Mouse (Mus musculus): ENCODE measurements around the gene Rgma. TPM values are rescaled to one million over a fixed set of nuclear protein-coding genes. Genes with fewer than 3 reads are reported as not detected.

The Rgma gene
- total RNA-seq (2021): 10 to 100 TPM; 39.1 to 48.9 TPM
- long read RNA-seq, experiment 1, partial matches to known transcripts: 0 of 5 reads
- long read RNA-seq, experiment 1, other reads (novel, unspliced or antisense): 4 of 5 reads
- long read RNA-seq, experiment 2, transcript Rgma-204 (3 exons, 3,371 nt): major isoform, 7 of 17 reads
- long read RNA-seq, experiment 2, partial matches to known transcripts: 0 of 17 reads
- long read RNA-seq, experiment 2, other reads (novel, unspliced or antisense): 9 of 17 reads

DNA sequence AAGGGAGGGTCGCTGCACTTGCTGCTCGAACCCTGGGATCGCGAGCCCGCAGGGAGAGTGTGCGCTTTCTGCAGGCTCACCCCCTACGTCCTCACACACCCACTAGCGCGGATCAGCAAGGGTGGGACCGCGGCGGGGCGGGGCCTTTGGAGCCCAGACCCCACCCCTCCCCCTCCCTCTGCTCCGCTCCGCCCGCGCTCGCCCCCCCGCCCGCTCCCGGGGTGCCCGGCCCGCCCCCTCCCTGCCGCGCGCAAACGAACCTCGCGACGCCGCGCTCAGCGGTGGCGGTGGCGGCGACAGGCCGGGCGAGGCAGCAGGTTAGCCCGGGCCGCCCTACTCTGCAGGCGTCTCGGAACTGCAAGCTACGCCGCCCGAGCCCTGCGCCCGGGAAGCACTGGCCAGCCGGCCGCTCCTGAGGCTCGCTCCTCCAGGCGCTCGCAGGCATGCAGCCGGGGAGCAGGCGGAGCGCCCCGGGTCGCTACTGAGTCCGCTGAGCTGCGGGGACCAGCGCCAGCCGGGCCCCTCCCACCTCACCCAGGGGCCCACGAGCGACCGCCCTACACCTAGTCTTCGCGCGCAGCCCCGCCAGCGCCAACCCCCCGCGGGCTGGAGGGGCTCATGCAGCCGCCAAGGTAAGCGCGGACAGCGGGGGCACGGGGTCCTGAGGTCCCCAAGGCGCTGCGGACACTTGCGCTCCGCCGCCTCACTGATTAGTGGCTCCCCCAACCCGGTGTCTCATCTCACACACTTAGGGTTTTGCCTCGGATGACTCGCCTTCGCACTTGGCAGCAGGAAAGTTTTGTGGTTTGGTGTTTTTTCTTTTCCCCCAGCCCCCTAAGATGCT, at the start of gene Rgma:
Gene Rgma (plus strand): TSS at position 253 of the 844 bp plus-strand sequence.
- DNase-seq: peak; percentile 63 to 71
- intact Hi-C loops (cut with DNase I): loop anchor here (2.0 to 10.0 kb wide), 5 partner anchors 47 to 448 kb away; no protein-coding TSS in a partner anchor

GRCm38 (mm10) chr7:73326236-73326635, 49.1 kb upstream of the Rgma start:
- peak; percentile 33 to 37 for DNase-seq
- intact Hi-C loops (cut with DNase I): loop anchor here (5.0 kb wide), 1 partner anchor 46 kb away; no protein-coding TSS in a partner anchor

GRCm38 (mm10) chr7:73326680-73327079, 48.6 kb upstream of the Rgma start:
- intact Hi-C loops (cut with DNase I): loop anchor here (5.0 kb wide), 1 partner anchor 46 kb away; no protein-coding TSS in a partner anchor
- no peak for DNase-seq

GRCm38 (mm10) chr7:73327193-73327592, 48.1 kb upstream of the Rgma start:
- peak; percentile 35 to 63 for DNase-seq
- intact Hi-C loops (cut with DNase I): loop anchor here (5.0 kb wide), 1 partner anchor 45 kb away; no protein-coding TSS in a partner anchor

- DNase-seq: peak; percentile 43 to 45
- intact Hi-C loops (cut with DNase I): loop anchor here (5.0 kb wide), 1 partner anchor 45 kb away; no protein-coding TSS in a partner anchor
Measured at GRCm38 (mm10) chr7:73327652-73328051, 47.7 kb upstream of the Rgma start.

GRCm38 (mm10) chr7:73328653-73329207, 46.6 kb upstream of the Rgma start:
- DNase-seq: no peak
- intact Hi-C loops (cut with DNase I): loop anchor here (5.0 kb wide), 1 partner anchor 44 kb away; no protein-coding TSS in a partner anchor

DNA sequence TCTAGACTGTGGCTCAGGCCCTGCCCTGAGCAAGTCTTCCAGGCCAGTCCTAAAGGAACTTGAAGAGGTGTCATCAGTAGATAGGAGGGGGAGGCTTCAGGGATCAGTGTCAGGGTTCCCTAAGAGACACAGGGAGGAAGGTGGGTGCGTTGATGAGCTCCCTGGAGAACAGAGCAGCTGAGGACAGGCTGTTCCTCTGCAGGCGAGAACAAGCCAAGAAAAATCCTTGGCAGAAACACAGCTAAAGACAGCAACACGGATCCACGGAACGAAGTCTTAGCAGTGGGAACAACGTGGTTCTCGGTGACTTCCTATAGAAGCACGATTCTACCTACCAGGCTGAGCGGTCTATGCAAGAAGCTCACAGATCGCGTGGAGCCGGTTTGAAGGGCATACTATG, 44.6 kb upstream of the Rgma start:
- peak in 1 of 2 experiments; percentile 35 for DNase-seq
- intact Hi-C loops (cut with DNase I): no loop called here

GRCm38 (mm10) chr7:73331645-73332044, 43.7 kb upstream of the Rgma start:
- no peak for DNase-seq
- intact Hi-C loops (cut with DNase I): no loop called here

GRCm38 (mm10) chr7:73333398-73333988, 41.8 kb upstream of the Rgma start:
- DNase-seq: no peak
- intact Hi-C loops (cut with DNase I): no loop called here

- DNase-seq: peak; percentile 47 to 61
- intact Hi-C loops (cut with DNase I): no loop called here
Measured at GRCm38 (mm10) chr7:73334883-73335282, 40.4 kb upstream of the Rgma start.

DNA sequence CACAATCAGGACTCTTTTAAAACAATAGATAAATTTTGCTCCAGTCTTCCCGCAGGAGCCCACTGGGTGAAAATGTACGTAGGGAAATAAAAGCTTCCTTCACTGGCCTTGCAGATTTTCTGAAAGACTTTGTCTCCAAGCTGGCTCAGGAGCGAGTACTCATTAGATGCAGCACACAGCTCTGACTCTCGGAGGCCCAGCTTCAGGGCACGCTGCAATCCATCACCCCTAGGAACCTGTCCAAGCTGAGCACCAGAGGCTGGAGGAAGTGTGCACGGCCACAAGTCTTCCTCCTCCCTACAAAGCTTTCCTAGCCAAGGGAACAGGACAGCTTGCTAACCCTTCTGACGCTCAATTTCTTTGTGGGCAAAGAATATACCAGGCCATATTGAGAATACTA, 38.9 kb upstream of the Rgma start:
- no peak for DNase-seq
- intact Hi-C loops (cut with DNase I): no loop called here

DNA sequence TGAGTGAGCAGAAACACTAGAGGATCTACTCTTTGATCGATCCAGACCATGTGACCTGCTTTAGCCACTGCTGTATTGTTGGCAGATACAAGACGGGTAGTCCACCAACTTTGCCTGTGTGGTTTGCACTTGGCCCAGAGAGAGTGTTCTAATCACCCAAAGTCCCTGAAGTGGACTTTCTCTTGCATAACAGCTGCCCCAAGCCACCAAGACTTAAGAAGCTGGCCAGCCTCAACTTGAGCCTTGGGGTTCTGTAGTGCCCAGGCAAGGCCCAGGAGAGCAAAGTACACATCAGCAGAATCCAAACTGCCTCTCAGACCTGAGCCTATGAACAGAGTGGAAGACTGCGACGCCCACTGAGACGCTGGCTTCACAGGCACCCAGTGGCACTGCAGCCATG, 37.0 kb upstream of the Rgma start:
- intact Hi-C loops (cut with DNase I): no loop called here
- DNase-seq: no peak

GRCm38 (mm10) chr7:73343852-73344251, 31.5 kb upstream of the Rgma start:
- no peak for DNase-seq
- intact Hi-C loops (cut with DNase I): no loop called here

DNA sequence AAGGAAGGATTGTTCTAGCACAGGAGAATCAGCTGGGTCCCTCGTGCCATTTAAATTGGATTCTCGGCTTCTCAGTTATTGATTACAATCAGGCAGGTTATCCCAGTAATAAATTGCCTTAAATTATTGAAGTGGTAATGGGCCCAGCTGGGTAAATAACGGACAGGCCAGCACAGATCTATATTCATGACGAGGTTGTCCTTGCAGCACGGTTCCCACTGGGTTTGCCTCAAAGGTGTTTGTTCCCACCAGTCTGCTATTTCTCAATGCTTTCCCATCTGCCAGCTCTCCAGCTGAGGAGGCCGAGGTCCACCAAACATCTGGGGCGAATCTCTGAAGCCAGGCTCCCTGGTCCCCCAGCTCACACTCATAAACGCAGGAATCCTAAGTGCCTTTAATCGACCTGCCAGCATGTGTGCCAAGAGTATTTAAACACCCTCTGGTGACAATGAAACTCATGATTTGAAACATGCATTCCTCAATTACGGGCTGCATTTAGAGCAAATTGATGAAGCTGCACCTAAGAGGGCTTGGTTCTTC, 26.7 kb upstream of the Rgma start:
- intact Hi-C loops (cut with DNase I): no loop called here
- no peak for DNase-seq

- intact Hi-C loops (cut with DNase I): no loop called here
- DNase-seq: no peak
Measured at GRCm38 (mm10) chr7:73349158-73349557, 26.2 kb upstream of the Rgma start.

GRCm38 (mm10) chr7:73355229-73355628, 20.1 kb upstream of the Rgma start:
- no peak for DNase-seq
- intact Hi-C loops (cut with DNase I): no loop called here

DNA sequence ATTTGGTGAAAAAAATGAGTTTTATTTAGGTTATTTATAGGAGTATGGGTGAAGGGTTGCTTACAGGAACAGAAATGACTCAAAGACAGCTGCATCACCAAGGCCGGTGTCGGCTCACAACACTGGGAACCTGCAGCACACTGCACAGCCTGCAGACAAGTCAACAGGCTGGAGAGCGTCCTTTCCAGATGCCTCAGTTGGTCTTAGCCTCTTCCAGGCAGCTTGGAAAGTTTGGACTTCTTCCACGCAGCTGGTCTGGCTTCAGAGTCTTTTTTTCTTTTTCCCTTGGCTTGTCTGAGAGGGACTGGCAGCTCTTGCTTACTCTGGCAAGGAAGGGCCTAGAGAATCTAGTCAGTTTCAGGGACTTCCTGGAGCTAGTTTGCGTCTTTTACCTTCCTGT, 18.4 kb upstream of the Rgma start:
- intact Hi-C loops (cut with DNase I): no loop called here
- DNase-seq: peak in 1 of 2 experiments; percentile 36

DNA sequence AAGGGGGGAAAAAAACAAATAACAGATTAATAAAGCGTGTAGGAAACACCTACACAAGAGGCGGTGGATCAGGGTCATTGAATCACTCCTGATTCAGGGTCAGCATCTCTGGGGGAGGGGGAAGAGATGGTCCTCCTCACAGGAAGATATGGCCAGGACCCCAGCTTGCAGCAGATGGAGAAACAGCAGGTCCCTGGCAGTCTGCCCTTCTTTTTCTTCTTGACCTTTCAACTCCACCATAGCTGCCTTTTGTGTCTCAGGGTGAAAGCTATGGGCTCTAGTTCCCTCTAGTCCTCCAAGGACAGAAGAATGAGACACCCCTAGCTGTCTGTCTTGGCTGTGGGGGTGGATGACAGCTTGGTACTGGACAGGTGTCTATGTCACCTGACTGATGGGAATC, 17.7 kb upstream of the Rgma start:
- no peak for DNase-seq
- intact Hi-C loops (cut with DNase I): no loop called here

DNA sequence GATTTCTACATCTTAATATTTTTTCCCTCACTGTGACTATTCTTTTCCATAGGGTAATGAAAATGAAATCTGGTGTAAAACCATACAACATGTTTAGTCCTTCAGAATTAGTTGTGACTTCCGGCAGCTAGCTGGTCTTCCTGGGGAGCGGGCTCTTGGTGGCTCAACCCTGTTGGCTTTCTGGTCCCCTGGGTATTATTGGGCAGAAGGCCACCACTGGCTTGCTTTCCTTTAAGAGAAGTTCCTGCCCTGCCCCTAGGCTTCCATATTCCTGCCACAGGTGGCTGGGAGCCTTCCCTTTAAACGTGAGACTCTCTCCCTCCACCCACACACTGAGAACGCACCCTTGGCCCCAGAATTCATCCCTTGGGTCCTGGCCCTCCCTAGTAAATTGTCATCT, 9.8 kb upstream of the Rgma start:
- no peak for DNase-seq
- intact Hi-C loops (cut with DNase I): no loop called here

DNA sequence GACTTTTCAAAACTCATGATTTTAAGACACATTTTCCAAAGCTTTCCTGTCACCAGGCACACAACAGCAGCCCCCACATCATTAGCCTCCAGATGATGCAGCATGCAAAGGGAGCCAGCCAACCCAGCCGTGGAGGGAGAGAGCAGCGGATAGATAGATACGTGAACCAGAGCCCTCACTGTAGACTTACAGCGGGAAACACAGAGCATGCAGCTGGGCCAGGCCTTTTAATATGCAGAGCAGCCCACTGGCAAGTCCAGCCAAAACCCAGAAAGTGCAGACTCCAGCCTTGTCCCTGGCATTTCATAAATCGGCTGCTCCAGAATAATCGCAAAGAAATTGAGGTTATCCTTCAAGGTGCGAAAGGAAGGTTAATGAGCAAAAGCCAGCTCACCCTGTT, 9.3 kb upstream of the Rgma start:
- DNase-seq: no peak
- intact Hi-C loops (cut with DNase I): no loop called here

Data from gastrocnemius, postnatal 36 days (tissue).